Mouse (Mus musculus): ENCODE results near the gene Hoxd3.

The Hoxd3 gene

DNA sequence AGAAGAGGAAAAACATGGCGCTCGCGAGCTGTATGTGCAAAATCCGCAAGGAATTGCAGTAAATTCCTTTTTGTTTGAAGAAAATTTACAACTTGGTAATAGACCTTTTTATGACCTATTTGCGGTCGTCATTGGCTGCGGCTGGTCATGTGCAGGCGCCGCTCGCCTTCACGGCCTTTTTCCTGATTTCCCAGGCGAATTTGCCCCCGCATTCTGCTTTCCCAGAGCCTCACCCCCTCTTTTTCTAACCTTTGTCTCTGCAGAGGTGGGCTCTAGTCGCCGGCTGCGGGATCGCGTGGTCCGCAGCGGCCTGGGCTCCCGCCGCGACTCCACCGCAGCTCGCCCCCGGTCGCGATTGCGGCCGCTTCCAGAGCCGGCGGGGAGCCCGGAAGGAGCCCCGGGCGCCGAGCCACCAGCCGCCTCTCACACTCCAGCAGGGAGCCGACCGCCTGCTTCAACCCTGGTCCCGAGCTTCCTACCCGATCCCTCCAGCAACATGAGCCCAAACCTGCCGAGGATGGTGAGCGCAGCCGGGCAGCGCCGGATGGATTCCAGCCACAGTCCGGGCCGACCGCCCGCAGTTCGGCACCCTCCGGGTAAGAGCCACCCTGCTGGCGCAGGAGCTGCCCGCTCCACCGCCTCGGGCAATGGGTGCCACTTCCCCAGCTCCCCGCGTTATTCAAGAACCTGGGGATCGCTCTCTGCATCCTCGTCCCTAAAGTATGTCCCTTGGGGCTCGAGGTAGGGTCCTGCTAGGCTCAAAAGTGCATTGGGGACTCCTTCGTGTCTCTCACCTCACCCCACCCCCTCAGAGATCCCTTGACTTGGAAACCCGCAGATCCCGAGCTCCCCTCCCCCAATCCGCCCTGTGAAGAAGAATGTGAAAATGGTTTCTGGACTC is at the start of gene Hoxd3, which contains the start of gene Hoxd4:
TSS of gene Hoxd3 (plus strand) at position 207 of the 901 bp plus-strand sequence.
TSS of gene Hoxd4 (plus strand) at position 209 of the 901 bp plus-strand sequence.
- no peak for DNase-seq

DNA sequence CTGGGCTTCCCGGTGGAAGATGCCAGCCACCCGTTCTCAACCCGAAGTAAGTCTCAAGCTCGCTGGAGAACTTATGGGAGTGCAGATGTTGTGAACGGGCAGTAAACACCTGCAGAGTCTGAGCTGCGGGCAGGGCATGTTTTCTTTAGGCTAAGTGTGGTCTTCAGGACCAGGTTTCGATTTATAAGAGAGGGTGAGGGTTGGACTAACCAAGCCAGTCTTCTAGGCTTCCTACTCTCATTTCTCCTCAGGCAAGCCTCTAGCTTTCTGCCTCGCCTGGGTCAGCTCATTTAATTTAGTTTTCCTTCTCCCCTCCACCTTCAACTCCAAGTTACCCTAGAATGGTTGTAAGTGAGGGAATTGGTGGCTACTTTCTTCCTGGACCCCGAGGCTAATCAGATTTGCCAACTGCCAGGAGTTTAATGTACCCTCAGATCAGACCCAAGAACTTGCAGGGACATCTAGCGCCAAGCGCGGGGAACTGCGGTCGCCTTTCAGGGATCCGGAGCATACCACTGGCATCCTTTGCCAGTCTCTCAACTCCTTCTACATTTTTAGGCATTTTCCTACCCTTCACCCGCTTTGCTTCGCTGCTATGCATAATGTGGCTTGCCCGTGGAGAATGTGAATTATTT is 48.3 kb upstream of the Hoxd3 start:
- peak; percentile 80 for DNase-seq

DNA sequence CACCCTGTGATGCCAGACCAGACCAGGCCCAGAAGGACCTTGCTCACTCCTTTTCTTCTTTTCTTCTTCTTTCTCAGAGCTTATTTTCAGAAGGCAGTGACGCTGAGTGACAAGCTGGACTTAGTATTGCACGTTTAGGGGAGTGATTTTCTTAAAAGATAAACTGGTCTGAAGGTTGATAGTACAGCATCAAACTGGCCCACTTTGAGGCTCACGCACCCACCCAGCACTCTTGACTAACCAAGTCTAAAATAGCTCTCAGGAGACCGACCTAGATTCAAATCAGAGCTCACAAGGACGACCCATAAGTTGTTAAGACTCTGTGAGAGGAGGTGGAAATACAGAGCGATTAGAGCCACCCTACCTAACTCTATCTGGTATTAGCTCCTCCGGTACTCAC is 45.3 kb upstream of the Hoxd3 start:
- DNase-seq, result no peak

DNA sequence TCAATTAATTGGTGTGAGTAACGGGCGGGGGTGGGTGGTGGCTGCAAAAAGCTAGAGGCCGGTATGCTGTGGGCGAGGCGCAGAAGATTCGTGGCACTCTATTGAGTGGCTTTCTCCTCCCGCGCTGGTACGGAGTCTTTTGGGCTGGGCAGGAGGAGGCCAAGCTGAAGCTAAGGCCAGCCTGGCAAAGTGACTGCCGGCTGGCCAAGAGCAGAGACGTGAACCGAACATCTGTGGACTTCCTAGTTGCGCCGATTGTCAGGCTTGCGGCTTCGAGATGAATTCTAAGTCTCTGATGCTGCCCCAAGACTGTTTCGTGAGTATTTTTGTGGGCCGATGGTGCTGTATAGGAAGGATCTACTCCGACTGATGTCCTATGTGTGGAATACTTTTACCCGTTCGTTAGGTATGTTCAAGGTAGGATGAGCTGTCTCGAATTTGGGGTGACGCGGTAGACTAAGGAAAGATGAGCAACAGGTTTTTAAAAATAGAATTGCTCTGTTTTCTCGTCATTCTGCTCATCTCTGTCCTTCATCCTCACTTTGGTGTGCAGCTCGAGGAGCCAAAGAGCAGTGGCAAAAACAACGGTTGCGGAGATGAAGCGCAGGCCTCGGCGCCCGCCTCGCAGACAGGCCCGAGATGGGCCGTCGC is 44.4 kb upstream of the Hoxd3 start:
- no peak for DNase-seq

DNA sequence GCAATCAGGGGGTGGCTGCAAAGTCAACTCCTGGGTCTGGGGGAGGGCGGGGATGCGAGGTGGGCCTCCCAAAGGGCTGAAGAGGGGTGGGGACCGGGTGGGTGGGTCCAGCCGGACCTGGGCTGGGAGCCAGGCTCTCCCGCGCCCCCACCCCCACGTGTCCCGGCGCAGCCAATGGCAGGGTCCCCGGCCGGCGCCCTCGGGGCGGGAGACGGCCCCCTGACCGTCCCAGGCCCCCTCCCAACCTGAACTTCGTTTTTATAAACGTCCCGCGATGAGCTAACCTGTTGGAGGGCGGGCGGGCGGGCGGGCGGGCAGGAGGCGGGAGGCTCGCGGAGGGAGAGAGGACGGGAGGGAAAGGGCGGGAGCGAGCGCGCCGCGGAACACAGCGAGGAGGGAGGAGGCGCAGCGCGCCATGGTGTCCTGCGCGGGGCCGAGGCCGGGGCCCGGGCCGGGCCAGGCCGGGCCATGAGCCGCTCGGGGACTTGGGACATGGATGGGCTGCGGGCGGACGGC is 43.8 kb upstream of the Hoxd3 start, which contains the start of gene Hoxd13:
TSS of gene Hoxd13 (plus strand) at position 469 of the 516 bp plus-strand sequence.
- DNase-seq, result no peak

DNA sequence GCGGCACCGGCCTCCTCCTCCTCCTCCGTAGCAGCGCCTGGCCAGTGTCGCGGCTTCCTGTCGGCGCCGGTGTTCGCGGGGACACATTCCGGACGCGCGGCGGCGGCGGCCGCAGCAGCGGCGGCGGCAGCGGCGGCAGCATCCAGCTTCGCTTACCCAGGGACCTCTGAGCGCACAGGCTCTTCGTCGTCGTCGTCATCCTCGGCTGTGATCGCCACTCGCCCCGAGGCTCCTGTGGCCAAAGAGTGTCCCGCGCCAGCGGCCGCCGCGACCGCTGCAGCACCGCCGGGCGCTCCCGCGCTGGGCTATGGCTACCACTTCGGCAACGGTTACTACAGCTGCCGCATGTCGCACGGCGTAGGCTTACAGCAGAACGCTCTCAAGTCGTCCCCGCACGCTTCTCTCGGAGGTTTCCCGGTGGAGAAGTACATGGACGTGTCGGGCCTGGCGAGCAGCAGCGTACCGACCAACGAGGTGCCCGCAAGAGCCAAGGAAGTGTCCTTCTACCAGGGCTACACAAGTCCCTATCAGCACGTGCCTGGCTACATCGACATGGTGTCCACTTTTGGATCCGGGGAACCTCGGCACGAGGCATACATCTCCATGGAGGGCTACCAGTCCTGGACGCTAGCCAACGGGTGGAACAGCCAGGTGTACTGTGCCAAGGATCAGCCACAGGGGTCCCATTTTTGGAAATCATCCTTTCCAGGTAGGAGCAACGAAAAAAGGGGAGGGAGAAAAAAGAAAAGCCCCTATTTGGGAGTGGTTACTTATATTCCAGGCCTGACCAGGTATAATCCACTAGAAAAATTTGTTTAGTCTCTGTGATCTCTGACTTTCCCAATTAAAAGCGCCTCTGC is 43.1 kb upstream of the Hoxd3 start:
- DNase-seq, result peak; percentile 55

- DNase-seq, result no peak
Observed at GRCm38 (mm10) chr2:74669230-74669578, 42.5 kb upstream of the Hoxd3 start.

GRCm38 (mm10) chr2:74669650-74670235 is 42.0 kb upstream of the Hoxd3 start:
- no peak for DNase-seq

DNA sequence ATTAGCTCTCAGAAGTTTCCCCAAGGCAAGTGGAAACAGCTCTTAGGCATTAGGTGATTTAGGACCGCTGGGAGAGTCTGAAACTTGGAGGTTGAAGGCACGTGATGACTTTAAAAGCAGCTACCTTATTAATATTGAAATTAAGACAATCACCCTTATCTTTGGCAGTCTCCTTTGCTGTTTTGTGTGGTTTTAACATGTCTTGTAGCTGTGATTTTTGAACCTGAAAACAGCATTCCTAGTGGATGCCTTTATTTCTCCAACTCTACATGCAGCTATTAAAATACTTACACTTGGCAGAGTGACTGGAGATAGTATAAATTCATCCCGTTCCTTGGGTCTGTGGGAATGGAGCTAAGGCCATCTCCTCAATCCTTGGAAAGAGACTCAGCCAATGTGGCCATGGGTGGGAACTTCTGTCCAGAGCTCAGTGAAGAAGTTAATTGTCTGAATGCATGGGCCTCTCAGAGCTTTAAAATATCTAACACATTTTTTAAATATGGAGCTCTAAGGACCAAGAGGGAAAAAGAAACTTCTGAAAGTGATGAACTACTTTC is 41.0 kb upstream of the Hoxd3 start:
- no peak for DNase-seq

- DNase-seq, result no peak
Observed at GRCm38 (mm10) chr2:74671847-74672246, 39.9 kb upstream of the Hoxd3 start.

DNA sequence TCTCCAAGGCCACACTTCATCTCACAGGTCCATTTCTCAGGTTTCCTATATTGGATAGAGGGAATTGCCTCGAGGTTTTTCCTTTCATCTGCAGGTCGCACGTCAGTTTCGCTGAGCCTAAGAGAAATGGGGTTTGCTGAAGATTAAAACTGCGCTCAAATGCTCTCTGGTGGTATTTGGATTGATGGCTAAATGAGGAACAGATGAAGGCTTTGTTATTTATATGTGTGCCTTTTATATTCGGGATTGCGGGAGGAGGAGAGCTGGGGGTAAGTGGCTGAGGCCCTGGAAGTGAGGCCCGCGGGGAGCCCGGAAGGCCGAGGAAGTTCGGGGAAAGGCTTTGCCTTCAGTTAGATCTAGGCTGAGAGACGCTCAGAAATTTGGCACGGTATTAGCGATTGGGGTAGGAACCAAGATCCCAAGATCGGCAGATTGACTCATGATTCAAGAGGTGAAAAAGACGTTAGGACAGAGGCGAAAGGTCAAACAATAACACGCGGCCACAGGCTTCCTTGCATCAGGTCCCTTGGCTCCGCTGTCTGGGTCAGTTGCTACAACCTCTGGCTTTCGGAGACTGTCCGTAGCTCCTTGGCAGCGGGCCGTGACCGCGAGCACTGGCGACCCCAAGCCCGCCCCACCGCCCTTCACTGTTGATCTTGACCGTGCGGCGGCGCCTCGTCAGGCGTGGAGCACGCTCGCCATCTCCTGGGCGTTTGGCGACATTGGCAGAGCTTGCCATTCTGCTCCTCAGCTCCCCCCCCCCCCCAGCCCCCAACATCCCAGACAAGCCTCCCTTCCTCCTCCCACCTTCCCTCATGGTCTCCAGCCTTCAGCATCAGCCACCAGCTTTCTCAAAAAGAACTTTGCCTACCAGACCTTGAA is 39.0 kb upstream of the Hoxd3 start:
- peak; percentile 85 for DNase-seq

DNA sequence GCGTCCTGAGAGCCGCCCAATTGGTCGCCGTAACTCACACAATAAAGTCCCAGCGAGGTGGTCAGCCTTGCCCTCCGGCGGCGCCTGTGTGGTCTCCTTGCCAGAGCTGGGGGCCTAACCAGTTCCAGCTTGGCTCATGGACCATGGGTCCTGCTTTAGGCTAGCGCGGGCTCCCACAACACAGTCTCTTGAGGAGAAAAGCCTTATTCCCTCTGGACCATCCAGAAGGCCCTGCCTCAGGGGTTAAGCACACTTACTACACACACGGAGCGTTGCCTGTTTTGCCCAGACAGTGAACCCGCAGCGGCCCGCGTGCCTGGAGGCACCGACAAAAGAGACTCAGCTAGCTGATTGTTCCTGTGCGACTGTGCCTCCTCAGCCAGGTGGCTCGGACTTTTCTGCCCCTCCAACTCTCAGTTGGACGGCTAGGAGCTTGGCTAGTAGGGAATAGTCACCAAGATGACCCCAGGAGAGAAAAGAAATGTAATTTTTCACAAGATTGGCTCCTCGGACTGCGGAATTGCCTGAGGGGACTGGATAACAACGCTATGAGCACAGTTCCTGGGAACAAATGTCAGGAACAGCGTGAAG is 37.8 kb upstream of the Hoxd3 start:
- DNase-seq, result no peak

DNA sequence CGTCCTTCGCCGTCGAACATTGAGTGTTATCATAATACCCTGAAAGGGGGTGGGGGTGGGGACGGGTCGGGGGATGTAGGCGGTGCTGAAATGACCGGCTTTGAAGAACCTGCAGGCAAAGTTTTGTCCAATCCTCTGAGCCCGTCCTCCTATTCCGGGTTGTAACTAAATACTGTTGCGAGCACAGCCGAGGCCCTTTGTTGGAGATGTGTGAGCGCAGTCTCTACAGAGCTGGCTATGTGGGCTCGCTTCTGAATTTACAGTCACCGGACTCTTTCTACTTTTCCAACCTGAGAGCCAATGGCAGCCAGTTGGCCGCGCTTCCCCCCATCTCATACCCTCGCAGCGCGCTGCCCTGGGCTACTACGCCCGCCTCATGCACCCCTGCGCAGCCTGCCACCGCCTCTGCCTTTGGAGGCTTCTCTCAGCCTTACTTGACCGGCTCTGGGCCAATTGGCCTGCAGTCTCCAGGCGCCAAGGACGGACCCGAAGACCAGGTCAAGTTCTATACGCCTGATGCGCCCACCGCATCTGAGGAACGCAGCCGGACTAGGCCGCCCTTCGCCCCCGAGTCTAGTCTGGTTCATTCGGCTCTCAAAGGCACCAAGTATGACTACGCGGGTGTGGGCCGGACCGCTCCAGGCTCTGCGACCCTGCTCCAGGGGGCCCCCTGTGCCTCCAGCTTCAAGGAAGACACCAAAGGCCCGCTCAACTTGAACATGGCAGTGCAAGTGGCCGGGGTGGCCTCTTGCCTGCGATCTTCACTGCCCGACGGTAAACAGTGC is 36.7 kb upstream of the Hoxd3 start, which contains the start of gene Hoxd12:
TSS of gene Hoxd12 (plus strand) at position 133 of the 785 bp plus-strand sequence.
- DNase-seq, result no peak

- DNase-seq, result no peak
Observed at GRCm38 (mm10) chr2:74675666-74676282, 36.0 kb upstream of the Hoxd3 start.

DNA sequence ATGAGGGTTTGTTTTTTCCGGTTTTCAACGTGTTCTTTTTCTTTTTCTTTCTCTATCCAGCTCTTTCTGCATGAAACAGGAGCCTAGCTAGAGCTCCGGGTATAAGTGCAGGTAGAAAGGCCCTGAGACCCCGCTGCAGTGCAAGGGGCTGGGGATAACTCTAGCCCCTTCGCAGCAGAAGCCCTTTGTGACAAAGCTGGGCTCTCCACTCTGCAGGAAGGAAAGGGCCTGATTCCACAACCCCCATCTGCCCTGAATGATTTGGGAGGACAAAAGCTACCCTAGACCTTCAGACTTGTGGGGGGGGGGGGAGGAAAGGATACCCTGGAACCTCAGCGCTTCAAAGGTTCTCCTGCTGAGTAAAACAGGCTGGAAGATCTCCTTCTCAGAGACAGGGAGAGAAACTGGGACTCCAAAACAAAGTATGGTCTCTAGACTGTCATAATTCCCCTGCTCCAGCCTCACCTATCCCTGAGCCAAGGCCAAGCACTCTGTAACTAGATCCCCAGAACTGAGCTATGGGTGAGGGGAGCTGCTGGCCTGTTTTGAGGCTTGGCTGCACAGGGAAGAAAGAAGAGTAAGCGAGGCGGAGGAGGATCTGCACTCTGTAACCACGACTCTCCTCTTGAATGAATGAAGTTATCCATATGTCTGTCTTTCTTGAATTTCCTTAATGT is 35.2 kb upstream of the Hoxd3 start:
- DNase-seq, result no peak

DNA sequence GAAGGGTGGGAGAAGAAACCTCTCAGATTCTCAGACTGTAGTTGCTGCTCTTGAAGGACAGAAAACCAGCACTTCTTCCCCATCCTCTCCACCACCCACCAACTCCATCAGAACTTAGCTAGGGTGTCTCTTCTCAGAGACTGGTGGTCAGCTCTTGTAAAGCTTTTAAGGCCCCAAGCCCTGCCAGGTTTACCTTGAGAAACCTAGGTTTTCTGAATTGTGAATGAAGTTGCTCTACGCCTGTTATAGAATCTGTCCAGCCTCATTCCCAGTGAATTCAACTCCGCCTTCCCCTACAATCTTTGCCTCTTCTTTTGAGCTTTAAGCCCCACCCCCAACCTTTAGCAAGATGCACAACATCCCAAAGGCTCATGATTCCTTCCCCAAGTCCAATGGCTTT is 34.6 kb upstream of the Hoxd3 start:
- no peak for DNase-seq

GRCm38 (mm10) chr2:74678891-74679595 is 32.7 kb upstream of the Hoxd3 start, which contains the start of gene Hoxd11:
Gene Hoxd11, plus strand, starts transcription at chr2:74679557.
- no peak for DNase-seq

All from retina, postnatal 1 day (tissue).